Mouse (Mus musculus) left cerebral cortex, postnatal 4 days (tissue): ENCODE results near the gene Lyzl6. TPM values are rescaled to one million over a fixed set of nuclear protein-coding genes. Genes with fewer than 3 reads are reported as not detected.
"Not testable (repeated sequence)": the region's sequence is repeated elsewhere in the genome, so short reads cannot be mapped to it uniquely, and the experiment has no call there.

Experiments used
- DNase-seq: peaks from one replicate; pipeline ENCODE4 v3.0.0-alpha.2; 2022
- intact Hi-C: fragments of 180-260 bp; cut with DNase I; formaldehyde crosslinking; loops from one replicate; pipeline ENCODE4 v1.15.1; 2025
- total RNA-seq, 2 experiments: library from RNA; stranded (reverse); gene quantifications; 2 replicates each; pipeline ENCODE4 v1.2.3; 2021

Lyzl6 gene
- total RNA-seq: not detected

DNA sequence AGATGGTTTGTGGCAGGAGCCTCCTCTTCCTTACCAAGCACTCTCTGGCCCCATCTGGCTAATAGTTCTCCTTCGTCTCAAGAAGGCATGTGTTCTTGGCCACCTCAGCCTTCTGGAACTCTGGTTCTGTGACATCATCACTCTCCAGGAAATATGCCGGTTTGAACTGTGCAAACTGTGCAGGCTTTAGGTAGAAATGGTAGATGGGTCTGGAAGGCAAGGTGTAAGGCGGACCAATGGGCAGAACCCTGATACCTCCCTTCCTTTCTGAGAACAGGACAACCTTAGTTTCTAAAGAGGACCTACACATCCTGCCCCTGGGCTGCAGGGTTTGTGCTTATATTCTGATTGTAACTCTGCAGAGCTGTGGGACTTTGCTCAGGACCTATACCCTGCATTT, at the start of gene Lyzl6:
Gene Lyzl6, minus strand, starts transcription at position 101 of the 400 bp plus-strand sequence.
- intact Hi-C loops: no loop called here
- no peak for DNase-seq

DNA sequence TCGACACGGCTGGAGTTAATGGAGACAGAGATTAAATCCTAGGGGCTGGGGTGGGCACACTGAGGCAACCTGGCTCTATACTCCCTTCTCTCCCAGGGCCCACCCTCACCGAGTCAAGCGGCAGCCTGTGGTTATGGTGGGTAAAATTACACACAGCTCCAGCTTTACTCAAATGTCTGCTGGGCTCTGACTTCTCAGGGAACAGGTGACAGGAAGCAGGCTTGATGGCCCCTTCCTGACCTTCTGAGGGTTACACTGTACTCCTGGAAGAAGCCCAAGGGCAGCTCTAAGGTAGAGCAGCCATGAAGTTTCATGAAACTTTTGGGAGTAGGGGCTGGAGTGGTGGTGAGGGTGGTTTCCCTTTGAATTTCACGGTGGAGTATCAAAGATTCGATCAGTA, 48.0 kb upstream of the Lyzl6 start:
- no peak for DNase-seq
- intact Hi-C loops: no loop called here

DNA sequence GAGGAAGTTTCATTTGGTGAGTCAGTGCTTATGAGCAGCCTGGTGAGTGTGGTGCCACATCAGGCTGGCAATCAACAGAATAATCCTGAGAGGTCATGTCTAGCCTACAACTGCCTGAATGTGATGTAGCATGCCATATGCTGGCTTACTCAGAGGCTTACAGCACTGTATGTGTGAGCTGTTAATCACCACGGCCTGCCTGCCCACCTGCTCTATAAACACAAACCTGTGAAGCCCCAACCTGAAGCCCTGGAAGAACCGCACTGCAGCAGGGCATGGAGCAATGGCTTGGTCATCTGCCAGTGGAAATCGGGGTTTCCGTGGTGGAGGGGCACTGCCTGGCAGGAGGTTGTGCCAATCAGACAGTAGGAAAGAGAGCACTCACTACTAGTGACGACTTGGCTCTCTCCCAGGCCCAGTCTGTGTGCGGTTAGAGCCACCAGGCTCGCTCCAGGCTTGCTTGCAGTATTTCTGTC, 46.6 kb upstream of the Lyzl6 start:
- intact Hi-C loops: no loop called here
- peak; percentile 56 for DNase-seq

DNA sequence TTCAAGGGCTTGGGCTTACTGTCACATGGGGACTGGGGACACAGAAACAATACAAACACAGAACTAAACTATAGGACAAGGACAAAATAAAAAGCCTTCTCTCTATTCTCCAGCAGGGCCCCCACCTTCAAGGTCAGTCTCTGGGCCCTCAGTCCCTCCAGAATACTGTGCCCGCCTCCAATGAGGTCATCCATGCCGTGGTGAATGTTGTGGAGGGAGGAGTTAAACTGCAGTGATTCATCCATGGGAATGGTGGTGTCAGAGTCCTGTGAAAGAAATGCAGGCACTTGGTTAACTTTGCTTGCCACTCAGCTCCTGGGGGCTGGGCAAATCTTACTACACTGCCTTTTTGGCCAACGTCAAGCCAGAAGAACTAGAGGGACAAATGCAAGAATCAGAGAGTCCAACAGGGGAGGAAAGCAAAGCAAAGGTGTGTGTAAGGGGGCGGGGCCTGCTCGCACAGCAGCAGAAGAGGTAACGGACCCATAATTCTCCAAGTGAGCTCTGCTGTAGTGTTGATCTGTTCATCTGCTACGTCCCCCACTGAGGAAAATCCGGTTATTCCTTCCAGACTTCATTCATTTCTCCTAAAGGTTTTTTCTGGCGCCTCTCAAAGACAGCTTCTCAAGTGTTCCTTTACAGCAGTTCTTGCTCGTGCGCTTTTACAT, 45.1 kb upstream of the Lyzl6 start:
- no peak for DNase-seq
- intact Hi-C loops: no loop called here

DNA sequence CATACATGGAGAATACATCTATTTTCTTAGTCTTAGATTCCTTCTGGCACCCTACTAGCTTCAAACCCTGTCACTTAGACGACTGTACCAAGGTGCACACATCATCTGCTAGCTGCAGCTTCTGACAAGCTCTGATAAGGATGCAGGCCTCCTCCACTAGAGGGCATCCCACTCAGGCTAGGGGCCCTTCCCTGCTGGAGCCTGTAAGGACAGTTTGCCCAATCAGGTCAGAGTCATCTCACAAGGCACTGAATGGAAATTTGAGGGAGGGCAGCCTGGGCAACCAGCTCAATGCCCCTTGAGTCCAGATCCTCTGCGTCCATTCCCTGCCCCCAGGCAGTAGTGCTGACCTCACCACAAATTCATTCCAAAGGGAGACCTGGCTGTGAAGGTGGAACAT, 38.4 kb upstream of the Lyzl6 start:
- intact Hi-C loops: not testable (repeated sequence)
- DNase-seq: peak; percentile 59

DNA sequence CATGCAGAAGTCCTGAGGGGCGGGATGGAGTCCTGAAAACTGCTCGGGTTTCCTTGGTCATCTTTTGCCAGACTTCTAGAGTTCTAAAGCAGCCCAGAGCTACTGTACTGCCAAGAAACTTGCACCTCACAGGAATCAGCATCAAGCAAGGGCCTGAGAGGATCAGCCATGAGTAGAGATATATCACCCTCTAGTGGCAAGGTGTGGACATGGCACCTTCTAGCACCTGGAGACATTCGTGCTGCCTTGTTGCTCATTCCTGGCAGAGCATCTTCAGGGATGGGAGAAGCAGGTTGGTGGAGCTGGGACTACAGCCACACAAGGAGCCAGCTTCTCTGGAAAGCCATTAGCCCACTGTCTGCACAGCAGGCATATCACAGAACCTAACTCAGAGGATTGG, 36.9 kb upstream of the Lyzl6 start:
- intact Hi-C loops: loop anchor here (2.0 kb wide), 1 partner anchor 35 kb away; no protein-coding TSS in a partner anchor
- DNase-seq: peak; percentile 65

DNA sequence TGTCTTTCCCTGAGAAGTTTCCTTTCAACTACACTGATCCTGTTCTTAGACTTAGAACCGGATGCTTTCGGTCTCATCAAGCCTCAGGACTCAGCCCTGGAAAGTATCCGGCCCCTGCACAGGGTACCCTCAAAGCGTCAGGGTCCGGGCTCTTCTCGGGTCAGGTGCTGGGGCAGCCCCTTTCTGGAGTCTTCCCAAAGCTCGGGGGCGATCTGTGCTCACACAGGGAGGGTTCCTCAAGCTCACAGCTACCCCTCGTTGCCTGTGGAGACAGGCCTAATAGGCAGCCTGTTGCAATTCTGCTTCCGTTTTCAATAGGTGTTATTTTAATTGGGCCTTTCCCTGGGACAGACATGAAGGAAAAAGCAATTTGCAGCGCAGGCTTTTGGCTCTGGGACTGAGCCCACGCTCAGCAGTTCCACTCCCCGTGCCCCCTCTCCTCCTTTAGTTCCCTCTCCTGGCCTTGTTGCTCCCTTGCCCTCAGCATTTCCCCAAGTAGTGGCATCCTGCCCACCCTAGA, 28.3 kb upstream of the Lyzl6 start:
- no peak for DNase-seq
- intact Hi-C loops: no loop called here

DNA sequence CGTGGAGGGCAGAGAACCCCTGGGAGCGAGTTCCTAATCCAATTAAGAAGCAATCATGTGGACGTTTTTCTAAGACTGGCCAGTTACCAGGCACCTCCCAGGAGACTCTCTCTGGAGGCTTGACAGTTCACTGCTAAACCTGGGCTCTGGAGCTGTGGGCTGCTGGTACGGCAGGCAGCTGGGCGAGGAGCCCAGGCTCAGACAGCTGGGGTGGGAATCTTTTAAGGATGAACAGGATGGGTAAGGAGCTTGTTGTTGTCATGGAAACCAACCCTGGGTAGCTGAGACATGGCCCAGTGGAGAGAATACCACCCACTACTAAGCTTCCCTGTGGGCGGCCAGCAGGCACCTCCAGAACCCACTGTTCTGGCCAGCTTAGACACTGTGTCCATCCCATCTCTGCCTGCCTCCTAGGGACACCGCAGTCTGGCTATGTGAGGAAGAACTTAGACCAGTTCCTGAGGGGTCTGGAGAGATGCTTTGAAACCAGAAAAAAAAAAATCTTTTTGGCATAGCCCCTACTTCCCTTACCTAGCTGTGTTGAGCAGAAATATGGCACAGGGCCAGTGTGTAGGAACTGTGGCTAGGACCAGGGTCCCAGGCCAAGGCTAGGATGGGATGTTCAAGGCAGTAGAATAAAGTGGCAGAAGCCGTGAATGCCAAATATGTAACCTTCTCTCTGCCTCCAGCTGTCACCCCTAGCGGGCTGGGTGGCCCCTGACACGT, 27.7 kb upstream of the Lyzl6 start:
- intact Hi-C loops: no loop called here

DNA sequence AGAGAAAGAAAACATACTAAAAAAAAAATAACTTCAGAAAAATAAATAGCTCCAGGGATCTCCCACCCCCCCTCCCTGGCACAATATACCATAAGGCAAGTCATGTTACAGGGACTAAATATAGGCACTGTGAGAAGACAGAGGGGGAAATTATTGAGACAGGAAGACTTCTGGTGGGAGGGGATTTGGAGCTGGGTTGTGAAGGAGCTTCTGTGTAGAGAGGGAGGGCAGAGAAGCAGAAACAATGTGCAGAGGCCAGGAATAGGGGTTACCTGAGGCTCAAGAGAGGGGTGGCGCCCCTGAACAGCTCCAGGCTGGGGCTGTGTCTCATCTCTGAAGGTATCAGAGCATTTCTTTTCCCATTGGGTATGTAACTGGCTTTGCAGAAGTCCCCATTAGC, 27.0 kb upstream of the Lyzl6 start:
- intact Hi-C loops: no loop called here

More for the DNA sequence above, 27.7 kb upstream of the Lyzl6 start:
- peak; percentile 95 for DNase-seq

DNA sequence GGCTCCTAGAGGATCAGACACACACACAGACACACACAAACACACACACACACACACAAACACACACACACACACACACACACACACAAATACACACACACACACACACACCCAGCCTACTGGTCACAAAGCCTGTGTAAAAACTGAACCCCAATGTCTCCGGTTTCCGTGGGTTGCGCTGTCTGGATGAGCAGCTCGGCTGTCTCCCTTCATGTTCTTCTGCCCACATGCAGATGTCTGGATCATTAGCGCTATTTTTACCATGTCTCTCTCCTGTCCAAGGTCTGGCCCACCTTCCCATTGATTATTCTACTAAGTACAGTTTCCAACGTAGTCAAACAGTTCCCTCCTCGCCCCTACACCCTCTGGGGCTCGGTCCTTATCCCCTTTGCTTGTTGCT, 24.4 kb upstream of the Lyzl6 start:
- no peak for DNase-seq
- intact Hi-C loops: no loop called here

More for the DNA sequence above, 27.0 kb upstream of the Lyzl6 start:
- no peak for DNase-seq

DNA sequence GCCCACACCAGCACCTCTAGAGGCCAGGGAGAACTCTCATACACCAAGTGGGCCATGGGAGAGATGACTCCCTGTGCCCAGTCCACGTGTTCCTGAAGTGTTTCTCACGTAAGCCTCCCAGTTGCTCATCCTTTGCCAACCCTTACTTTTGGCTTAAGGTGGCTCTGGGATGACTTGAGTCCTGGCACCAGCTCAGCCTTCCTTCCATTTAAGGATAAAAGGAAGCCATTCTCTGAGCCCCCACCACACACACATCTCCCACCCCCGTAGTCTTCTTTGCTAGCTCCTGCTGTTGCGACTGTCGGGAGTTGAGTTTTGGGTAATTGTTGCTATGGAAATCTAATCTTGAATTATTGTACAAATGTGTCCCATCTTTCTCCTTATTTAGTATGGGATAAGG, 23.9 kb upstream of the Lyzl6 start:
- intact Hi-C loops: no loop called here

DNA sequence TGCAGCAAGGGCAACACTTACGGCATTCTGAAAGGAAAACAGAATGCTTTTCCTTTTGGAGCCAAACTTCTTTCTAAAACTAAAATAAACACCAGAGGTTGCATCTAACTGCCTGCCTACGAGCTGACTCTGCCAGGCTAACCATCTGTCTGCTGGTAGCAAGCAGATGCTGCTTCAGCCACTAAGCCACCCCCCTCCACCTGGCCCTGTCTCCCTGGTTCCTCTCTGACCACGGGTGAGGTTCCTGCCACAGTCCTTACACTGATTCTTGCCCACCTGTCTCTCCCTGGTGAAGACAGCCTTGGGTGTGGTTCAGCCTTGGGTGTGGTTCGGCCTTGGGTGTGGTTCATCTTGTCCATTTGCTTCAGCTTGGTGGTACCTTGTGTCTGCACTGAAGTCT, 23.2 kb upstream of the Lyzl6 start:
- DNase-seq: peak; percentile 73

More for the DNA sequence above, 23.9 kb upstream of the Lyzl6 start:
- no peak for DNase-seq

DNA sequence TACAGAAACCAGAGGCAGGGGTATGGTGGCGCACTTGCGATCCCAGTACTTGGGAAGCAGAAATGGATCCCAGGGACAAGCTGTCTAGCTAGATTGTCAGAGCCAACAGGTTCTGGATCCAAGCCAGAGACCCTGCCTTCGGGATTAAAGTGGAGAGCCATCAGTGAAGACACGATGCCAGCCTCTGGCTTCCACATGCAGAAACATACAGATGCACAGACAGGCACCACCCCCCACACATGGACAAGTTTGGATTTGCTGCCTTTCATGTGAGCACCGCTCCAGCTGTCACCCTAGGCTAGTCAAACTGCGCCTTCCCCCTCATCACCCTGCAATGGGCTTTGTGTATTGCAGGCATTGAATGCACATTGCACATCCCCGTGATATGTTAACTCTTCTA, 19.5 kb upstream of the Lyzl6 start:
- intact Hi-C loops: no loop called here
- peak; percentile 88 for DNase-seq

More for the DNA sequence above, 23.2 kb upstream of the Lyzl6 start:
- intact Hi-C loops: no loop called here

DNA sequence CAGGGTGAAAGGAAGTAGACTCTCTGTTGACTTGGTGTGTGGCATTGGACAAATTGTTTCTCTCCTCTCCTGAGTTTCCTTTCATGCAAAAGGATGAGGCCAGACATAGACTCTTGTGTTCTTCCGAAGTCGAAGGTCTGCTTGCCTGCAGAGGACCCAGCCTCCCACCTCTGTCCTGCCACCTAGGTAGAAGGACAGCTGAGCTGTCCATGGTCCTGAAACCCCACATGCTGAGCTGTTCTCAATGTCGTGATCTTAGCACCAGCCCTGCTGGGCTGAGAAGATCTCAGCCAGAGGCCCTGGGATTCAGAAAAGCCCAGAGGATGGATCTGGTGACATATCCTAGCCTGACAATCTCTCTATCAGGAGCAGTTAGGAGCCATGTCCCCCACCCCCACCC, 17.8 kb upstream of the Lyzl6 start:
- intact Hi-C loops: no loop called here

DNA sequence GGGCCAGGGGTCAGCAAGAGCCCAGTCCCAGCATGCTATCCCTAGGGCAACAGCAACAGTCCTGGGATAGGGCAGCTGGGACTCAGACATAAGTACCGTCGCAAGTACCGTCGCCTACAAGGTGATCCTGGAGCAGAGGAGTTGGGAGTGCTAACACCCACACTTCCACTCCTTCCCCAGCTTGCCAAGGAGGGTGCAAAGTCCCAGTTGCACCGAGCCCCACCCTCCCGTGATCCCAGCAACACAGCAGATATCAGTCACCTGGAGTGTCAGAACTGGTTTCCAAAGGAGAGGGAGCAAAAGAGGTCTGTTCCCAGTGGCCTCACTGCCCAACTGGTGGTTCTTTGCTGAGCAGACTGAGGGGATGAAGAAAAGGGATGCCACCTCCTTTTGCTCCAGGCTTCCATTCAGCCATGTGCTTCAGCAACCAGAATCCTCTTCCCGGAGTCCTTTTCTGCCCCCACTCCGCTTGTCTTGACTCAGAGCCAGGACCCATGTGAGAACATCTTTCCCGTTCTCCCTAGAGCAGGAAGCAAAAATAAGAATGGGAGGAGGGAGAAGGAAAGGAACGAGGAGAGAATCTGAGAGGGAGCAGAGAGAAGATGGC, 14.8 kb upstream of the Lyzl6 start:
- intact Hi-C loops: no loop called here
- DNase-seq: no peak

More for the DNA sequence above, 17.8 kb upstream of the Lyzl6 start:
- DNase-seq: no peak

DNA sequence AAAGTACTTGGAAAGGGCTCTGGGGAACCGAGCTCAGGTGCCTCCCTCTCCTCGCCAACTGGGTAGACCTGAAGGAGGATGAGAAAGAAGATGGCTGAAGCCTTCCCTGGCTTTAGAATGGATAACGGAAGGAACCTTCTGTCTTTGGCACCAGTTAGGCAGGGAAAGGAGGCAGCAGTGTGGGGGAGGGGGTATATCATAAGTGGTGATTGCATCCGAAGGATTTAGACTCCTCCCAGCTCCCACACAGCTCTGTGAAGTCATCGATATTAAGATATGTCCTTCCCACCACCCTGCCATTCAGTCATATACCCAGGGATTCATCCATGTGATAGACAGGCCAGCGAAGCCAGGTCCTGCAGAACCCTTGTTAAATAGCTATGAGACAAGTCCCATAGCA, 12.7 kb upstream of the Lyzl6 start:
- intact Hi-C loops: no loop called here
- no peak for DNase-seq

DNA sequence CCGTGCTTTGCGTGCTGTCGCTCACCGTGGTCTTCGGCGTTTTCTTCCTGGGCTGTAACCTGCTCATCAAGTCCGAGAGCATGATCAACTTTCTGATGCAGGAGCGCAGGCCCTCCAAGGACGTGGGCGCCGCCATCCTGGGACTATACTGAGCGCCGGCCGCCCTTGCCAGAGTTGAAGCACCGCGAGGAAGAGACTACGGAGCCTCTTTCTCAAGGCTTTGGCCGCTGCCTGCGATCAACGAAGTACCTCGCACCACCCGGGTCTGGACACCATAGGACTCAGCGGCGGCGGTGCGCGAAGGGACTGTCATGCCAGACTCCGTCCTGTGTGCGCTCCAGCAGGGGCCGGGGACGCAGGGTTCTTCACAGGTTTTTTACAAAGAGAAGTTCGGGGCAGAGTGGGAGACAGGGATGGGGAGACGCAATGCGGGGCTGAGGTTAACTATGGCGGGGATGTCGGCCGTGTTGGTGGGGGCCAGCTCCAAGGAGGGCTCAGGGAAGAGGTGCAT, 11.3 kb upstream of the Lyzl6 start:
- intact Hi-C loops: no loop called here
- no peak for DNase-seq

DNA sequence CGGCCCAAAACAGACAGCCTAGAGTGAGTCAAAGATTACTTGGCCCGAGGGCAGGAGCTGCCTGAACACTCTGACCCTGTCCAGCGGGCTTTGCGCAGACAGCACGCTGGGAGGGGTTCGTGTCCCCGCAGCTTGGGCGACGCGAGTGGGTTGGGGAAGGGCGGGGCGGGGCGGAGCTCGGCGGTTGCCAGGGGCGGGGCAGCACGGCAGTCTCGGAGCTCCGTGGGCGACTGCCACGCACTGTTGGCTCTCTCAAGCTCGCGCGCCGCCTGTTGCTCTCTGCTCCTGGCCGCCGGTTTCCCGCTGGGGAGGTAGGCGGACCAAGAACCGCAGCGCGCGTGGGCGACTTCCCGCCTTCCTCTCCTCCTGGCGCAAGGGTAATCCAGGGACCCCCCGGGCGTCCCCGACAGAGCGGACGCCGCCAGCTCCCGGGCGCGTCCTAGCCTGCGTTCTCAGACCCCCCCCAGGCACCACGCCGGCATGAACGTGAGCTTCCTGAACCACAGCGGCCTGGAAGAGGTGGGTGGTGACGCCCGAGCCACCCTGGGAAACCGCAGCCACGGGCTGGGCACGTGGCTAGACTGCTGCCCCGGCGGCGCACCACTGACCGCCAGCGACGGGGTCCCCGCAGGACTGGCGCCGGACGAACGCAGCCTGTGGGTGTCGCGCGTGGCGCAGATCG, 10.8 kb upstream of the Lyzl6 start, which contains the start of gene Rprml:
Gene Rprml, plus strand, starts transcription at position 270 of the 682 bp plus-strand sequence.
- DNase-seq: no peak
- intact Hi-C loops: no loop called here

DNA sequence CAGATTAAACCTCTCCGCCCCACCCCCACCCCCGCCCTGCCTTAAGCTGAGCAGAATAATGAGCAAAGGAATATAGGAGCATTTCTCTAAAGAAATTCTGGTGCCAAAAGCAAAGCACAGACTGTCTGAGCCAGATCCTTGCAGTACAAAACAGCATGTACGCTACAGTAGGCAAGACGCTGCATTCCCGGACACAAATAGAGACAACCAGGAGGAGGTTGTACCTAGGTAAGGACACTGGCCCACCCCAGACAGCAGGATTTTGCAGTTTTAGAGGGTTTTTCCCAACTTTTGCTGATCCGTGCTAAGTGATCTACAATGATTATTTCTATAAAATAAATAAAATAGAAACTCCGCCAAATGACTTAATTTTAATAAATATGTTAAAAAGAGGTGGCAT, 10.0 kb upstream of the Lyzl6 start:
- no peak for DNase-seq
- intact Hi-C loops: no loop called here

DNA sequence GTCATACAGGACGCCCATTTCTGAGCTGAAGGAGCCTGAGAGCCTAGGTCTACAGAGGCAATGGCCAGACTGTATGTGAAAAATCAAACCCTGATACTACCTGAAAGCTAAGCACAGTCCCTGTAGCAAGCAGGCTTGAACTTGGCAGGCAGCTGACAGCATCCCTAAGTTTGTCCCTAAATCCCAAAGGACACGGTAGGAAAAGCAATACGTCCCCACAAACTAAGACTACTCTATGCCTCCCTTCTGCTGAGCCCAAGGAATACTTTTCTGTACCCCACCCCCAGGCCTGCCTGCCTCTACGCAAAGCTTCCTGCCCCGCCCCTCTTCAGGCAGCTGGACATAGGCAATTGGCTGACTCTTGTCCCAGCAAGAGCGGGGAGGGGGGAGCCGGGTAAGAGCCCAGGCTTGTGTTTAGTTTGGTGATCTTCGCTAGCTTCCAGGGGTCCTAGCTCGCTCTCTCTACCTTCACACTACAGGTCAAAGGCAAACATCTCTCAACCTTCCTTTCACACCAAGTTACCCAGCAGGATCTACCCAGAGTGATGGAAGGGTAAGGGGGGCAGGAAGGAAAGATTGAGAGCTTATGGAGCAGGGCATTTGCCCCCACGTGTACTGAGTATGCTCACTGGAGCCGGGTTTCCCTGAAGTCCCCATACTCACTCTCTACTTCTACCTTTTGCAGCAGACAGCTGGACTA, 9.4 kb upstream of the Lyzl6 start:
- DNase-seq: no peak

More for the DNA sequence above, 9.4 kb upstream of the Lyzl6 start:
- intact Hi-C loops: no loop called here
